Mouse (Mus musculus): ENCODE data around the gene Ms4a10.

DNA sequence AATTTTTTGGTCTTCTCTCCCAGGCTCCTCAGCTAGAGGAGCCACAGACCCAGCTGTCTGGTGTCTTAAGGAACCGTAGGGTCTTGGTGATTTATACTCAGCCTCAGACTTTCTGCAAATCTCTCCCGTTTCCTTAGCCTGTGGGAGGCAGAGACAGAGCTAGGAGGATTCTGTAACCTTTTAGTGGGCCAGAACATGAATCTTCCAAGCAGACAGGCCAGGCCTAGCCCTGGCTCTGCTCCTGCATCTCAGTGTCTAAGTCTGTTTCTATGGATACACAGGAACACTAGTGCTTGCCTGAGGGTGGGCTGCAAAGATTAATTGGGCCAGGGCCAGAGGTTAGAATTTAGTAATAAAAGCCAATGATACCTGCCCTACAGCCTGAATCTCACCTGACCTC is 1.3 kb downstream of the Ms4a10 start:
- TF ChIP-seq SMC3 (IDR thresholded peaks at IDR 0.05; ENCODE audit: low read depth, low read length) (no peak), MAFK (IDR thresholded peaks at IDR 0.05; ENCODE audit: borderline replicate concordance, low read depth, low read length) (no peak), MXI1 (IDR thresholded peaks at IDR 0.05; ENCODE audit: low read depth, low read length) (no peak), USF2 (IDR thresholded peaks at IDR 0.05; ENCODE audit: borderline replicate concordance in 1 of 2, insufficient read depth in 1 of 2, low read depth in 1 of 2, low read length in 2 of 2) (no peak)
